Mouse (Mus musculus) induced T-regulatory cell, adult 2 months (primary cell): Measurements from ENCODE around the gene Bcorl1.

Experiments used
- DNase-seq: peaks from one replicate; pipeline ENCODE4 v3.0.0-alpha.2; 2012; ENCODE audit warnings: low read depth

Bcorl1 gene

DNA sequence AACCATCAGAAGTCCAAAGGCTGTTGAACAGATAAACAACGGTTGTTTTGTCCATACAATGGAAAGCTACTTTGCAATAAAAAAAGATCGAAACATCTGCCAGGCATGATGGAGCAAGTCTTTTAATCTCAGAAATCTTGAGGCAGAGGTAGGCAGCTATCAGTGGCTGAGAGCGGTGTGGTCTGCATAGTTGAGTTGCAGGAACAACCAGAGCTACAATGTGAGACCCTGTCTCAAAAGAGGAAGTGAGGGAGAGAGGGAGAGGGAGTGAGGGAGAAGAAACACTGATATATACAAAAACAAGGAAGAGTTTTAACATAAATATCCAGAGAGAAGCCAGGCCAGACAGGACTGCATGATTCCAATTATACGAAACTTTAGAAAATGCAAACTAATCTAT is 103.5 kb downstream of the Bcorl1 start:
- DNase-seq: no peak

- DNase-seq: no peak
Measured at GRCm38 (mm10) chrX:48449646-48450045, 108.5 kb downstream of the Bcorl1 start.

DNA sequence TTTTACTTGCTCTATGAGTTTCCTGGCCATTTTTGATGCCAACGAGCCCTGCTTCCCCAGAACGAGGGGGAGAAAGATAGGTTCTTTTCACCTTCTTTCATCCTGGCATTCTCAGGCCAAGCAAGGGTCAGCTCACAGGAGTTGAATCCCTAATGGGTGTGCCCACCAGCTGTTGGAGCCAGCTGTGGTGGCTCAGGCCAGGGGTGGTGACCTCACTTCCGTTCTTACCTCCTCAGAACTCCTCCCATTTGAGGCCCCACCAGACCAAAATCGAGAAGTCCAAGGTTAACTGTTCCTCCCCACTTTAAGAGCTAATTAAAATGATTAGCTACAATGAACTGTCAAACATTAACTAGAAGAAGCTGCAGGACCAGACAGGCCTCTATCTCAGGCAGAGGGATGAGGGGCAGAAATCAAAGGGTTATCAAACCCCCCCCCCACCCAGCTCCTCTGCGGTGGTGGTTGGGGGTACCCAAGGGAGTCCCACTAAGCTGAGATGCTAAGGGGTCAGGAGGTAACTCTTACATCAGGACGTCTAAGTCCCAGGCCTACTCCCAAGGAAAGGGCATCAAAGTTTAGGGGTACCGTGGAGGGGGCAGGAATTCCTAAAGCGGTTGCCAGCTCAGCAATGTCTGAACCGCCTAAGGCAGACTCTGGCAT is 111.2 kb downstream of the Bcorl1 start:
- DNase-seq: peak; percentile 50

DNA sequence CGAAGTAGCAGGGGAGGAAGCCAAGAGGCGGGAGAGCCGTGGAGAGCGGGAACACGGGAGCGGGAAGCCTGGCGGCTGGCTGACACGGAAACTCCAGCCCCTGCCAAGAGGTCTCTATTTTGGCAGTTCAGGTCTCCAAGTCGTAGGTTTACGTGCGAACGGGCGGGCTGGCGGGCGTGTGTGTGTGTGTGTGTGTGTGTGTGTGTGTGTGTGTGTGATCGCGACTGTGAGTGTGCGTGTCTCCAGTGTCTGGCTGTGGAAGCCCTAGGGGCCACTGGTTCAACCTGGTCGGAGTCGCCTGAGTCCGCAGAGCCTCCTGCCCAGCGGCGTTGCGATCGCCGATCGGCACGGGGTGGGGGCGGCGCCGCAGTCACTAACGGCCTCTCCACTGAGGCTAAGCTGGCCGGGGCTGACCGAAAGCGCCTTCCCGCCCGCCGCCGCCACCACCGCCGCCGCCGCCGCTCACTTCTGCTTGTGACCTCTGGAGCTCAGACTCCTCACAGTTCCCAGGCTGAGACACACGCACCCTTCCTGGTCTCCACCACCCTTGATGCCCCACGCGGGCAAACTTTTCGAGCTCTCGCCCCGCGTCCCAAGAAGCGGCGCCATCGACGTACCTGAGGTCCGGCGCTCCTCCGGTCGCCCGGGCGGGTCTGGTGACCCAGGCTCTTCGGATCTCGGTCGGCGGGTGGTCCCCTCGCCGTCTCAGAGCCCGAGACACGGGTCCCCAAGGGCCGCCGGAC is 111.9 kb downstream of the Bcorl1 start:
- DNase-seq: peak; percentile 32

DNA sequence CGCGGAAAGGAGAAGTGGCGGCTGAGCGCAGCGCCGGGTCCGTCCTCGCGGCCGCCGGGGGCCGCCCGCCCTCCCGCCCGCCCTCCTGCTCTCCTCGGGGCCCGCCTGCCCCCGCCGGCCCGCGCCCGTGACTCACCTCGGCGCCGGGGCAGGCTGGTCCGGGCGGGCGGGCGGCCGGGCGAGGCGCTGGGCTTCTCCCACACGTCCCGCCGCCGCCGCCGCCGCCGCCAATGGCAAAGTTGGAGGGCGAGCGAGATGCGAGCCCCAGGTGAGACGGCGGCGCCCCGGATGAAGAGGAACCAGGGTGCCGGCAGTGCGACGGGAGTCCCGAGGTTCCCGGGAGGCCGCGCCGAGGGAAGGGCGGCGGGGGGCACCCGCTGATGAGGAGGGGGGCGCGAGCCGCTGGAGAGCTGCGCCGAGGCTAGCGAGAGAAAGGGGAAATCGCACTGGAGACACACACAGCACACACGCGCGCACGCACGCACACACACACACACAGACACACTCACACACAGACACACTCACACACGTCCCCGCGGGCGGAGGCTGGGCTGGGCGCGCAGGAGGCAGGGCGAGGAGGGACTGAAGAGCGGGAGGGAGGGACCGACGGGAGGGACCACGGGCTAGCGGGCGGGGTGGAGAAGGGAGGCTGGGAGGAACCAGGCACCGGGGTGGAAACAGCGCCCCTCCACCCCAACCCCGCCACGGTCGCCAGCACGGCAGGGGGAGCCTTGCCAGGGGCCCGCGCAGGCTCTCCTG is 112.8 kb downstream of the Bcorl1 start:
- DNase-seq: peak; percentile 89

DNA sequence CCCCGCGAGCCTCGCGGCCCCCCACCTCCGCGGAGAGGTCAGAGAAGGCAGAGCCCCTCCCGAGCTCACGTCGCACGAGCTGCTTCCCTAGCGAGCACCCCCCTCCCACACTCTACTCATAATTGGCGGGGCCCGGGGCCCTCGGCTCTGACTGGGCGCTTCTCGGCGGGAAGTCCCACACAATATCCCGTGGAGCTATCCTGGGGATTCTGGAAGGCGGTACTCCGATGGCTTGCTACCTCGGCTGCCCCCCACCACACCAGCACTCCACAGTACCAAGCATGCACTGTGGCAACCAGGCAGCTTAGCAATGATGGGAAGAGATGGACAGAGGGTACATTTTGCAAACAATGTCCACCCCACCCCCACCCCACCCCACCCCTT is 113.3 kb downstream of the Bcorl1 start:
- DNase-seq: no peak

DNA sequence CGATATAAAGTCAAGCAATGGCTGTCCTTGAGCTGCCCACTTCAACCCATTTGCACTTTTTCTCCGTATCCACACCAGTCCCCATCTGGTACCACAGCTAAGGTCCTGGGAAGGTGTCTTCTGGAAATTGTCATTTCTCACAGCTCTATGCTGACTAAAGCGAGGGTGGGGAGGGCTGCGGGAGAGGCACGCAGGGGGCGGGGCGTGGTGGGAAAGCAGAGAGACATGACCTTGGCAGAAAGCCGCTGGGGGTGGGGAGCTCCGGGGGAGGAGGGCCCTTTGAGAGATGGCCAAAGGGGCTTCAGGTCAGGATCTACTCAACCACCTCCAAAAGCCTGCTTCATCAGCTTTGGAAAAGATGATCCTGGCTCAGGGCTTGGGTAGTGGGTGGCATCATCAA is 113.9 kb downstream of the Bcorl1 start:
- peak; percentile 67 for DNase-seq

DNA sequence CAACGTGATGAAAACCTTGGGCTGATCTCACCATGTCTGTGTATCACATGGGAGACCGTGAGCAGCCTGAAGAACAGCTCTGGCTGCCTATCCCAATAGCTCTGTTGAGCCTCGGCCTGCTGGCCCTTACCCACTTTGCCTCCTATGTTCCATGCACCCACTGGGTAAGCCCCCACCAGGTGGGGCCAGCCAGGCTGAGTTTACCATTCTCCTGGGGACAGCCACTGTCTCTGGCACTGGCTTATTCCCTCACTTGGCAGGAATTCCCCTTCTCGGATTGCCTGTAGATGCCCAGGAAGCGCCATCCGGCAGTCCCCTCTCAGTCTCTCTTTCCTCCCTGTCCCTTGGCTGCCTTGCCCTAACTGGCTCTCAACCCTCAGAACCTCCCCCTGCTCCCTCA is 115.8 kb downstream of the Bcorl1 start:
- no peak for DNase-seq
